Mouse (Mus musculus): ENCODE measurements around the gene Sdk1. TPM values are rescaled to one million over a fixed set of nuclear protein-coding genes. Genes with fewer than 3 reads are reported as not detected.
A peak's percentile ranks its signal among the peaks of the same experiment; 100 is the strongest.

Gene Sdk1
- polyA plus RNA-seq, 1 experiment from 2014 or later = 4.0 TPM

DNA sequence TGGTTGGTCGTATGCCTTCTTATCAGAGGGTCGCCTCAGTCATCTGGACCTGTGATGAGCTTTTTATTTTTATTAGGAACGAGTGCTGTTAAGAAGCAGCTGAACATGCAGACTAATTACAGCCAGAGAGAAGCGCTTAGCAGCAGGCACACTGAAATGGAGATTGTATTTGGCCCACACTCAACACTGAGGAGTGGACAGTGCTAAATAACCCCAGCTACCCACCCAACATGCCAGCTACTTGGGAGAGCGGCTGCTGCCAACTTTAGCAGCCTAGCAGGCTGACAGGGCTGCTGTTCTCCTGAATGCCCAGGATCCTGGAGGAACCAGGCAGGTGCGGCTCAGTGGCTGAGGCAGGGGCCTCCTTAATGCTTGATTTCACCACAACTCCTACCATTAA lies 739.5 kb downstream of the Sdk1 start:
- Histone ChIP-seq H3K4me2 (replicated peaks; ENCODE audit: low read depth, low read length) (no peak overlapping the region), H3K9me3 (ENCODE audit: low read length) (no peaks in the 10 kb centered on the region), H3K4me1 (ENCODE audit: insufficient read depth, low read length) (no peaks in the 10 kb centered on the region), H3K36me3 (ENCODE audit: insufficient read depth, low read length) (no peaks in the 10 kb centered on the region), H3K4me3 (ENCODE audit: low read length) (no peak overlapping the region), H3K27ac (ENCODE audit: low read length) (no peak overlapping the region), H3K9ac (replicated peaks; ENCODE audit: low read length) (no peak overlapping the region), H3K27me3 (ENCODE audit: insufficient read depth, low read length) (no peaks in the 10 kb centered on the region)
- 80% methylated on average over 6 of the region's 6 CpGs for WGBS
- no peak for ATAC-seq (ENCODE audit: low FRiP score, low TSS enrichment)

DNA sequence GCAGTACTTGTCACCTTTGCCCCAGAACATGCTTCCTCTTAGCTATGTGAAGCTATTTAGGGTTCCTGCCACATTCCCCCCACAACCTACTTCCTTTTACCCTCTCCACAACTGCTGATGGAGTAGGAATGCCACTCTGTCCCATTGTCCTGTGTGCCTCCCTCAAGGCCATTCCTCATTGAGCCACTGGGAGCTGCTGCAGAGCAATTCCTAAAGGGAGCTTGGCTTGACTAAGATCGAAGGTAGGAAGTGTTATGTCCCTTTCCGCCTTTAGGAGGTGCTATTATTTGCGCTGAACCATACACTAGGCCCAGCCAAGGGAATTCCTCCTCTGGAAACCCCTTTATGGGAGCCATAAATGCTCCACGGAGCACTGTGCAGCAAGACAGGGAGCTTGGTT lies 743.0 kb downstream of the Sdk1 start:
- H3K9me3 ChIP-seq (ENCODE audit: low read length) = no peaks in the 10 kb centered on the region
- H3K4me2 ChIP-seq (replicated peaks; ENCODE audit: low read depth, low read length) = no peak overlapping the region
- no peaks in the 10 kb centered on the region for H3K4me1 ChIP-seq (ENCODE audit: insufficient read depth, low read length)
- H3K36me3 ChIP-seq (ENCODE audit: insufficient read depth, low read length) = no peaks in the 10 kb centered on the region
- no peak overlapping the region for H3K27ac ChIP-seq (ENCODE audit: low read length)
- WGBS = 76% methylated on average over 4 of the region's 4 CpGs
- no peak overlapping the region for H3K9ac ChIP-seq (replicated peaks; ENCODE audit: low read length)
- H3K4me3 ChIP-seq (ENCODE audit: low read length) = no peak overlapping the region
- H3K27me3 ChIP-seq (ENCODE audit: insufficient read depth, low read length) = no peaks in the 10 kb centered on the region
- ATAC-seq (ENCODE audit: low FRiP score, low TSS enrichment) = no peak

DNA sequence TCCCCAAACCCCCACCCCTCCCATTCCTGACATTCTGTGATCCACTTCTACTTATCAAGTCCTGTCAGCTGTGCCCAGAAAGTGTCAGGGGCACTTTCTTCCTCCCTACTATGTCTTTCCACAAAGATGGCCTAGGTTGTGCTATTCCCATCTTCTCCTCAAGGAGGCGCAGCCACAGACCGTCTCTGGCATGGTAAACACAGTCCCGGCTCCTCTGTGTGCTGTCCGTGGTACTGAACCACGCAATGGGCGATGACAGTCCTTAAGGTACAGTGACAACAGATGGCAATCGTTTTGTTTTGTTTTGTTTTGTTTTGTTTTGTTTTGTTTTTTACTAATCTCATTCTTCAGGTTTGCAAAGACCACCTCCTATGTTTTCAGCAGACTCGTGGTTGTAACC lies 743.7 kb downstream of the Sdk1 start:
- 7% methylated on average over 8 of the region's 8 CpGs for WGBS
- H3K27ac ChIP-seq (ENCODE audit: low read length) = no peak overlapping the region
- H3K9ac ChIP-seq (replicated peaks; ENCODE audit: low read length) = no peak overlapping the region
- no peak overlapping the region for H3K4me3 ChIP-seq (ENCODE audit: low read length)
- H3K4me2 ChIP-seq (replicated peaks; ENCODE audit: low read depth, low read length) = no peak overlapping the region
- H3K27me3 ChIP-seq (ENCODE audit: insufficient read depth, low read length) = no peaks in the 10 kb centered on the region
- H3K4me1 ChIP-seq (ENCODE audit: insufficient read depth, low read length) = no peaks in the 10 kb centered on the region
- H3K36me3 ChIP-seq (ENCODE audit: insufficient read depth, low read length) = no peaks in the 10 kb centered on the region
- no peaks in the 10 kb centered on the region for H3K9me3 ChIP-seq (ENCODE audit: low read length)
- ATAC-seq (ENCODE audit: low FRiP score, low TSS enrichment) = 0 out of 2 replicates have a peak, but pooled peaks have one; percentile 51

DNA sequence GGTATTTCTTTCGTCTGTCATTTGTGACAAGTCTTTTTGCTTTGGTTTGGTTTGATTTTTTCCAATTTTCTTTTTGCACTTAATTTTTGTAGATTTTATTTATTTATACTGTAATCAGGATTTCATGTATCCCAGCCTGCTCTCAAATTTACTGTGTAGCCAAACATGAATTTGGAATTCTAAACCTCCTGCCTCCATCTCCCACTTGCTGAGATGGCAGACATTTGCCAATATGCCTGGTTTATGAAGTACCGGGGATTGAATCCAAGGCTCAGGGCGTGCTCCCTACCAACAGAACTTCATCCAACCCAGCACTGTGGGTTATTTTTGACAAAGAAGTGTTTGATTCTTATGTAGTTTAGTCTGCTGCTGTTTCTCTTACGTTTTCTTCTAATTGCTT lies 744.3 kb downstream of the Sdk1 start:
- no peaks in the 10 kb centered on the region for H3K4me1 ChIP-seq (ENCODE audit: insufficient read depth, low read length)
- H3K9ac ChIP-seq (replicated peaks; ENCODE audit: low read length) = no peak overlapping the region
- H3K36me3 ChIP-seq (ENCODE audit: insufficient read depth, low read length) = no peaks in the 10 kb centered on the region
- no peak overlapping the region for H3K27ac ChIP-seq (ENCODE audit: low read length)
- H3K9me3 ChIP-seq (ENCODE audit: low read length) = no peaks in the 10 kb centered on the region
- WGBS = 87% methylated on average over 4 of the region's 4 CpGs
- ATAC-seq (ENCODE audit: low FRiP score, low TSS enrichment) = no peak
- no peak overlapping the region for H3K4me3 ChIP-seq (ENCODE audit: low read length)
- no peaks in the 10 kb centered on the region for H3K27me3 ChIP-seq (ENCODE audit: insufficient read depth, low read length)
- no peak overlapping the region for H3K4me2 ChIP-seq (replicated peaks; ENCODE audit: low read depth, low read length)

DNA sequence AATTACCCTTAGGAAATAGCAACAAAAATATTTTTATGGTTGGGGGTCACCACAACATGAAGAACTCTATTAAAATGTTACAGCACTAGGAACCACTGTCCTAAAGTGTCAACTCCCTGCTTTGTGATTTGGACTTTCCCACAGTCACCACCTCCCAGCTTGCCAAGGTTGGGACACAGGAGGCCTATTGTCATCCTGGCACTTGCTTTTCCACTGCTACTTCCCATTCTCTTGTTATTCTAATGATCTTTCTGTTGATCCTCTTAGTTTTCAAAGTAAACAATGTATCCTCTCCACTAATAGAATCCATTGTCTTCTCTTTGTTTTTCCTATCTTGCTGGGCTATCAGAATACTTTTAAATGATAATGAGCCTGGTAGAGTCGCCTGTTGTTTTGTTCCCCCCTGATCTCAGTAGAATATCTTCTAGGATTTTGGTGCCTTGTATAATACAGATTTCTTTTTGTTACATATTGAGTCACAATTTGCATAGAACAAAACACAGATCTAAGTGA lies 746.1 kb downstream of the Sdk1 start:
- H3K36me3 ChIP-seq (ENCODE audit: insufficient read depth, low read length) = no peaks in the 10 kb centered on the region
- no peak for ATAC-seq (ENCODE audit: low FRiP score, low TSS enrichment)
- H3K9me3 ChIP-seq (ENCODE audit: low read length) = no peaks in the 10 kb centered on the region
- H3K4me3 ChIP-seq (ENCODE audit: low read length) = no peak overlapping the region
- H3K4me1 ChIP-seq (ENCODE audit: insufficient read depth, low read length) = no peaks in the 10 kb centered on the region
- no peak overlapping the region for H3K4me2 ChIP-seq (replicated peaks; ENCODE audit: low read depth, low read length)
- H3K27ac ChIP-seq (ENCODE audit: low read length) = no peak overlapping the region
- no peak overlapping the region for H3K9ac ChIP-seq (replicated peaks; ENCODE audit: low read length)
- 38% methylated on average over 1 of the region's 1 CpGs for WGBS
- no peaks in the 10 kb centered on the region for H3K27me3 ChIP-seq (ENCODE audit: insufficient read depth, low read length)

DNA sequence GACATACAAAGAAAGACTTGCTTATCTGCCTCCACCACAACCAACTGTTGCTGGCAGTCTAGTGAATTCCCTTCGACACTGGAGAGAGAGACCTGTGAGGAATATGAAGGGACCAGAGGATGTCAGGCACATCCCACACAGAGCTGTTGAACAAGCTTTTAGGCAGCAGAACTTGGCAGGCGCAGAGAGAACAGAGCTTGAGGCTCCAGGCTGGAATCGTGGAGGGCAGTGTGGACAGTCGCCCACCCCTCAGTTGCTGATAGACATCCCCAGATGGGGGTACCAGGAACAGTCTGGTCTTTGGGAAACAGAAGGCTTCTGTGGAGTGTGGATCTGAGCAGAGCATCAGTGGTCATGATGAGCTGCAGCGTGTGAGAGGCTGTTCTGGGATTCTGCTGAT lies 747.4 kb downstream of the Sdk1 start:
- no peak for ATAC-seq (ENCODE audit: low FRiP score, low TSS enrichment)
- WGBS = 65% methylated on average over 5 of the region's 5 CpGs
- Histone ChIP-seq H3K4me1 (ENCODE audit: insufficient read depth, low read length) (no peaks in the 10 kb centered on the region), H3K4me2 (replicated peaks; ENCODE audit: low read depth, low read length) (no peak overlapping the region), H3K4me3 (ENCODE audit: low read length) (no peak overlapping the region), H3K9ac (replicated peaks; ENCODE audit: low read length) (no peak overlapping the region), H3K27ac (ENCODE audit: low read length) (no peak overlapping the region), H3K9me3 (ENCODE audit: low read length) (no peaks in the 10 kb centered on the region), H3K36me3 (ENCODE audit: insufficient read depth, low read length) (no peaks in the 10 kb centered on the region), H3K27me3 (ENCODE audit: insufficient read depth, low read length) (no peaks in the 10 kb centered on the region)

DNA sequence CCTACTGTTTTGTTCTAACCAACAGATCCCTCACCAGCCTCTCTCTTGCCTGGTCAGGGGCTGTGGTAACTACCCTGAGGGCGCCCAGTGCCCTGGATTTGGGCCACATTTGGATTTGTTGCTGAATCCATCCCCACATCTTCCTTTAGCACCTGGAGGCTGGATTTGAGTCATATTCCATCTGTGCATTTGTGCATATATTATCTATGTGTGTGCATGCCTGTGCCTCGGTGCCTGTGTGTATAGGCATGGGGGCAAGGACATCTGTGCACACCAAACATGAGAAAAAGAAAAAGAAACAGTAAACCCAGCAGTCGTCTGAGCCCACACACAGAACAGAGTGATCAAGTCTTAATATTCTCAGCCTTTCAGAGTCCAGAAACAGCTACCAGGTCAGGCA lies 752.9 kb downstream of the Sdk1 start:
- H3K4me2 ChIP-seq (replicated peaks; ENCODE audit: low read depth, low read length) = no peak overlapping the region
- no peak for ATAC-seq (ENCODE audit: low FRiP score, low TSS enrichment)
- 72% methylated on average over 3 of the region's 3 CpGs for WGBS

DNA sequence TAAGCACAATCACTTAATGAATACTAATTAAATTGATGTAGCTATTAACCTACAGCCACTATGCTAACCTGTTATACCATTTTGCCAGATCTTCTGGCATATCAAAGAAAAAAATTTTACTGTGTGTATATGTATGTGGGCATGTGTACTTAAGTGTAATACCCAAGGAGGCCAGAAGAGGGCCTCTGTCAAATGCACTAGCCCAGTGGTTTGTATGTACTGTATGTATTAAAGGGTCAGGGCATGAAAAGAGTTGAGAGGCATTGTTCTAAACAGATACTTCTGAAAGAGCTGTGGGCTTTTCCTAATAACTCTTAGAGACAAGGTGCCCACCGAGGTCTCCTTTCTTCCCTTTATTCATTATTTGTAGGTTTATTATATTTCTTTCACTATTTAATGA lies 759.0 kb downstream of the Sdk1 start:
- H3K36me3 ChIP-seq (ENCODE audit: insufficient read depth, low read length) = 0 out of 2 replicates have a peak, but pooled peaks cover 2% of the 10 kb centered on the region
- ATAC-seq (ENCODE audit: low FRiP score, low TSS enrichment) = no peak
- H3K27ac ChIP-seq (ENCODE audit: low read length) = no peak overlapping the region
- no peak overlapping the region for H3K4me3 ChIP-seq (ENCODE audit: low read length)
- H3K27me3 ChIP-seq (ENCODE audit: insufficient read depth, low read length) = no peaks in the 10 kb centered on the region
- H3K4me2 ChIP-seq (replicated peaks; ENCODE audit: low read depth, low read length) = no peak overlapping the region
- H3K9me3 ChIP-seq (ENCODE audit: low read length) = peaks cover 4% of the 10 kb centered on the region; the same call in 1 of the 2 replicates
- WGBS = 88% methylated on average over 1 of the region's 1 CpGs
- H3K9ac ChIP-seq (replicated peaks; ENCODE audit: low read length) = no peak overlapping the region
- 0 out of 2 replicates have a peak, but pooled peaks cover 3% of the 10 kb centered on the region for H3K4me1 ChIP-seq (ENCODE audit: insufficient read depth, low read length)

More for the DNA sequence above, 752.9 kb downstream of the Sdk1 start:
- Histone ChIP-seq H3K4me1 (ENCODE audit: insufficient read depth, low read length) (no peaks in the 10 kb centered on the region), H3K9me3 (ENCODE audit: low read length) (no peaks in the 10 kb centered on the region; the same call in 1 of the 2 replicates), H3K36me3 (ENCODE audit: insufficient read depth, low read length) (no peaks in the 10 kb centered on the region), H3K9ac (replicated peaks; ENCODE audit: low read length) (no peak overlapping the region), H3K27me3 (ENCODE audit: insufficient read depth, low read length) (no peaks in the 10 kb centered on the region), H3K27ac (ENCODE audit: low read length) (no peak overlapping the region), H3K4me3 (ENCODE audit: low read length) (no peak overlapping the region)

DNA sequence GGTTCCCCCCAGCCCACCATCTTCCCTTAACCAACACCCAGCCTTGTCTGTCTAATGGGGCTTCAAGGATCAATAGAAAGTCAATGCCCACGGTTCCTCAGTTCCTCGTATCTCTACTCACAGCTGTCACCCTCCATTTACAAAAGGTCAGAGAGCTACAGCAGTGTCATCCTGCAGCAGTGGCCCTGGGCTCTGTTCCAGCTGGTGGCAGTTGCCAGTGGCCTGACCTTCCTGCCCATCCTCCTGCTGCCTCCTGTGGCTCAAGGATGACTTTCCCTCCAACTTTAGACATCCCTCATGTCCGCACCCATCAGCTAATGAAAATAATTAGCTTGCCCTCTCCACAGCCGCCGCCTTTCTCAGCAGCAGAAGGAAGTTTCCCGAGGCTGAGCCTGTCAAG lies 759.8 kb downstream of the Sdk1 start:
- Histone ChIP-seq H3K4me1 (ENCODE audit: insufficient read depth, low read length) (0 out of 2 replicates have a peak, but pooled peaks cover 3% of the 10 kb centered on the region), H3K27me3 (ENCODE audit: insufficient read depth, low read length) (no peaks in the 10 kb centered on the region), H3K9ac (replicated peaks; ENCODE audit: low read length) (no peak overlapping the region), H3K36me3 (ENCODE audit: insufficient read depth, low read length) (0 out of 2 replicates have a peak, but pooled peaks cover 2% of the 10 kb centered on the region), H3K9me3 (ENCODE audit: low read length) (peaks cover 4% of the 10 kb centered on the region; the same call in 1 of the 2 replicates), H3K4me2 (replicated peaks; ENCODE audit: low read depth, low read length) (no peak overlapping the region), H3K4me3 (ENCODE audit: low read length) (no peak overlapping the region), H3K27ac (ENCODE audit: low read length) (no peak overlapping the region)
- WGBS = 37% methylated on average over 6 of the region's 6 CpGs
- ATAC-seq (ENCODE audit: low FRiP score, low TSS enrichment) = no peak

DNA sequence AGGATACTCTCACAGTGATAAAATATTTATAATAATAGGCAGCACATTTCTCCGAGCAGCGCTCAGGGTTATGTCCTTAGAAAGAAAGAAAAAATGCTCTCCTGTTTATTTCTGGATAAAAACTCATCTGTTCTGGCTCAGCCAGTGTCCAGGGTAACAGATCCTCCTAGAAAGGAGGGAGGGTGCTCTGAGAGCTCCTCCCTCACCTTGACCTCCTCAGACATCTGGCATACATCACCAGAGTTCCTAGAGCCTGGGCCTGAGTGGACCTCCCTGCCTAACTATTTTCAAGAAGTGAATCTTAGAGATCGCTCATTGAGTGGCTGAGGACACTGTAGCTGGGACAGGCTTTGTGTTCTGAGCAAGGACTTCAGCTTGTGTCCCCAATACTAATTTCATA lies 760.7 kb downstream of the Sdk1 start:
- H3K4me1 ChIP-seq (ENCODE audit: insufficient read depth, low read length) = 0 out of 2 replicates have a peak, but pooled peaks cover 3% of the 10 kb centered on the region
- WGBS = 77% methylated on average over 3 of the region's 3 CpGs
- H3K36me3 ChIP-seq (ENCODE audit: insufficient read depth, low read length) = 0 out of 2 replicates have a peak, but pooled peaks cover 2% of the 10 kb centered on the region
- no peak overlapping the region for H3K9ac ChIP-seq (replicated peaks; ENCODE audit: low read length)
- H3K27me3 ChIP-seq (ENCODE audit: insufficient read depth, low read length) = no peaks in the 10 kb centered on the region
- H3K4me3 ChIP-seq (ENCODE audit: low read length) = no peak overlapping the region
- H3K27ac ChIP-seq (ENCODE audit: low read length) = no peak overlapping the region
- H3K9me3 ChIP-seq (ENCODE audit: low read length) = peaks cover 4% of the 10 kb centered on the region; the same call in 1 of the 2 replicates
- ATAC-seq (ENCODE audit: low FRiP score, low TSS enrichment) = no peak
- no peak overlapping the region for H3K4me2 ChIP-seq (replicated peaks; ENCODE audit: low read depth, low read length)

All from kidney, embryonic 16.5 days (tissue).